ENCODE assay signal across 19 mouse cellular contexts in genomic region chr8:69894836-69895332, GRCm38 (mm10). TPM values are rescaled to one million over a fixed set of nuclear protein-coding genes. Genes with fewer than 3 reads are reported as not detected.
"Had no signal": no experiment of that assay in that cellular context is flagged by ENCODE, and none has a peak within 500 bp of the region (broad histone marks: within the 10 kb centered on the region; RNA-seq: fewer than 3 reads in every experiment).

No protein-coding gene starts in this region.

- H3K9me3 ChIP-seq: kidney, embryonic 15.5 days; limb, embryonic 15.5 days; neural tube, embryonic 12.5 days; neural tube, embryonic 15.5 days had no signal

- H3K27ac ChIP-seq: kidney, embryonic 15.5 days; limb, embryonic 15.5 days; liver, embryonic 14.5 days; macrophage; neural tube, embryonic 12.5 days; neural tube, embryonic 15.5 days had no signal

- DNase-seq: kidney, adult 8-10 months; kidney, postnatal 10 days; kidney, postnatal 36 days; liver, postnatal 0 days; lung, embryonic 14.5 days; midbrain, embryonic 14.5 days; thymus, adult 18-20 months; thymus, postnatal 36 days had no signal

- H3K4me3 ChIP-seq: kidney, embryonic 15.5 days; limb, embryonic 15.5 days; neural tube, embryonic 12.5 days; neural tube, embryonic 15.5 days had no signal

- H3K4me2 ChIP-seq: kidney, embryonic 15.5 days; limb, embryonic 15.5 days; liver, embryonic 11.5 days; lung, embryonic 14.5 days; neural tube, embryonic 12.5 days; neural tube, embryonic 15.5 days had no signal

- ATAC-seq: lung, postnatal 0 days had no signal

- H3K9ac ChIP-seq: kidney, embryonic 15.5 days; limb, embryonic 15.5 days; liver, embryonic 14.5 days; lung, embryonic 14.5 days; neural tube, embryonic 12.5 days; neural tube, embryonic 15.5 days had no signal

RNA-seq across cellular contexts. Expression of gene Tssk6, which starts 7.1 kb away (rescaled TPM):
- total RNA-seq: left cerebral cortex, adult 18-20 months; midbrain, postnatal 0 days had no signal

RNA-seq across cellular contexts. Expression of gene Cilp2, which starts 7.4 kb away (rescaled TPM):
- total RNA-seq: megakaryocyte, adult 5-6 weeks had no signal
- polyA plus RNA-seq: macrophage had no signal

RNA-seq across cellular contexts. Expression of gene Yjefn3, which starts 7.6 kb away (rescaled TPM):
- total RNA-seq: megakaryocyte, adult 5-6 weeks had no signal
- polyA plus RNA-seq: macrophage had no signal
